Mouse (Mus musculus) embryo, embryonic 10.5 days (tissue): ENCODE measurements around the gene March4.

Source experiments
- DNase-seq: peaks from one replicate; pipeline ENCODE4 v3.0.0-alpha.2; 2015; ENCODE audit warnings: low spot score

The March4 gene

DNA sequence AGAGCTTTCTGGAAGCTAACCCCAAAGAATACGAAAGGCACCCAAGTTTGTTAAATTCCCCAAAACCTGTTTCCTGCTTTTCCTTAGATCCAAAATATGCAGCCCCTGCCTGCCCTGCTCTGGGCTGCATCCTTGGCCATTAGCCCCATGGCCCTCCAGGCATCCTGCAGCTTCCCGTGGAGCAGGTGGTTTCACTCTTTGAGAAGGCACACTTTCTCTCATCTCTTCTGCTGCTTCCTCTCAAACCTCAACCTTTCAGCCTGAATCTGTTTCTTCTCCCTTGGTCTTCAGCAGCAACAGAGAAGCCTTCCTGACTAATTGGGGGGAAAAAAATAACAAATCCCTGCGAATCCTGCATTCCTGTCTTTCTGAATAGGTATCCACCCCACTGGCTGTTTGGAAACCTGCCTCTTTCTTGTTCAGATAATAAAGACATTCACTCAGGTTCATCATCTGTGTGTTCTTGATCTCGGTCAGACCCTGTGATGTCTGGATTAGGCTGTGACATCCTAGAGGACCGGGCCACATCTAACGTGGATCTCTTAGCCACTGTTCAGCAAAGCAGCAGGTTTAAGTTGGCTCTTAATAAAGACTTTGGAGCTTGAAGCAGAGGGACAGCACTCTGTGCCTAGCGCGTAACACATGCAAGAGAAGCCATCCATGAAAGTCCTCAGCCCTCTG lies 6.1 kb downstream of the March4 start:
- no peak for DNase-seq

DNA sequence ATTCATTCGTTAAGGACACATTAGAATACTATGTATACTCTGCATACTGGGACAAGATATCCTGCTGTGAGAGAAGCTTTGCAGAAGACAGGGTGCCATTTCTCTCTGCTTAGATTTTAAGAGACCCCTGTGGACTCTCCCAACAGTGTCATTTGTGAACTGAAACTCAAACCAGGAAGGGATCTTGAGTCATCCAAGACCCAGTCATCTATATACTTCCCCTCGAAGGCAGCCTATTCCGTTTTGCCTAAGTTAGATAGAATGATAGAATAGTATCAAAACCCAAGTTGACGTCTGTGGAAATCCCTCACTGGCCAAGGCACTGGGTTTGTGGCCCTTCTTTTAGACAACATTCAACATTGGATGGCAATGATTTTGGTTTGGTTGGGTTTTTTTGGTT lies 7.5 kb downstream of the March4 start:
- no peak for DNase-seq

DNA sequence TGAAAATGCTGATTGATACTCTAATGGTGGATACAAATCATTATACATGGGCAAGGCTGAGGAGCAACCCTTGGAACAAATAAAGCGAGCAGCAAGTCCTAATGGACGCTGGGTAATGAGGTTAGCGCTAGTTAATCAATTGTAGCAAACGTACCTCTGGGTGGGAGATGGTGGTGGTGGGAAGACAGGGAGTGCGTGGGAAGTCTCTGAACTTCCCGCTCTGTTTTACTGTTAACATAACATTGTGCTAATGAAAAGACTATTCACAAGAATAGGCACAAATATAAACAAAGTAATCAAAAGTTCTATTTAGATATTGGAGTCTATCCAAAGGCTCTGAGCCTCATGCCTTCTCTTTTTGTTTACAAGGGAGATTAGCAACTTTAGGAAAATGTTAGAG lies 13.1 kb downstream of the March4 start:
- DNase-seq, result no peak

DNA sequence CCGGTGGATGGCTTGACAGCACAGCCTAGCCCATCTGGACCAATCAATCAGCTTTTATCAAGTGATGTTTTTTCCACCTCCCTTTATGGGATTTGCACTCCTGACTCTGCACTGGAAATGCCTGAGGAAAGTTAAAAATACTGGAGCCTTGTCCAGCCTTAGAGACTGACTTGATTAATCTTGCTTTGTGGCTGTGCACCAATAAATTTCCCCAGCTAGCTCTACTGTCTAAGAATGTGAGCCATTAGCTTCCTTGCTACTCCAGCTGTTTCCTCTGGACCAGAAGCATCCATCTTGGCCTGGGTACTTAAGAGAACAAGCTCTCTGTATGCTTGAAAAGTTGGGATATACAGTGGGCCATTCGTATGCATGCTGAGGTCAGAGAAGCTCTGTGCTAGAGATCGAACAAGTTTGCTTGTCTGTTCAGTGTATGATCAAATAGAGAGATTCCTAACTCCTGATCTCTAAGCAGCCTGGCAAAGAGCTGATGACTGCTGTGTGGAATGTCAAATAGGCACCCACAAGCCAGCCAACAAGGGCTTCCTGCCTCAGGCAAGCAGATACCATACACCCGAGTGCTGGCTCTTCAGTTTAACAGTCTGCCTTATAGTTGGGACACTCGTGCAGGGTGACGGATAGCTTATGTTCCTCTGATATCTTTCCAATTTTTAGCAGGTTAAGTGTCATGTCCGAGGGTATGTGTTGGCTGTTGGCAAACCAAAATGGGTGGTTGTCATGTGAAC lies 25.8 kb downstream of the March4 start:
- no peak for DNase-seq

DNA sequence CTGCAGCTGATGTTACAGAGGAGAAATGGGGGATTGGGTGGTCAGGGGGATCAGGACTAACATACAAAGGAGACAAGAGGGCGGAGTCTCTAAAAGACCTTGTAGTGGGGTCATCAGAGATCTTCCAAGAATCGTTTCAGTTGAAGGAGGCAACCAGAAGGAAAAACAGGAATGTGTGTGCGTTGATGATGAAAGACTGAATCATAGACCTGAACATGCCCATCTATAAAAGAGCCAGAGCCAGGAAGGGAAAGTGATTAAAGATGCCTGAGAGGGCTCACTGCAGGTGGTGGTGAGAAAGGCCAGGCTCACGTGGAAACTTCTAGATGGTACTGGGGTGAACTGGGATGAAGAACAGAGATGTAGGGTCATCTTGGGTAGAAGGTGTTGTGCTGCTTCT lies 27.2 kb downstream of the March4 start:
- DNase-seq, result no peak

DNA sequence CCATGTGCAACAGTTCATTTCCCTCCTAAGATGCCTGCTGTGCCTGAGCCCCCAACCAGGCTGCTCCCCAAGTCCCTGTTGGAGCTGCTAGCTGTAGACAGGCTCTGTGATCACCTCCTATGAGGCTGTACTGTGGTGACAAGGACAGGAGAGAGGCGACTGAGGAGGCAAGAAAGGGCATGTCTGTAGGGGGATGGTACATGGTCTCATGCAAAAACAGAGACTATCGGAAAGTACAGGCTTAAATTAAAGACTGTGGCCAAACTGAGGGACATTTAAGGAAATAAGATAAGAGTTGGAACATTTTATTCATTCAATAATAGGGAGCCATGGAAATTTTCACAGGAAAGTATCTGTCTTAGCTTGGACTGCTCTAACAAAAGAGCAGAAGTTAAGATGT lies 29.1 kb downstream of the March4 start:
- DNase-seq, result no peak

DNA sequence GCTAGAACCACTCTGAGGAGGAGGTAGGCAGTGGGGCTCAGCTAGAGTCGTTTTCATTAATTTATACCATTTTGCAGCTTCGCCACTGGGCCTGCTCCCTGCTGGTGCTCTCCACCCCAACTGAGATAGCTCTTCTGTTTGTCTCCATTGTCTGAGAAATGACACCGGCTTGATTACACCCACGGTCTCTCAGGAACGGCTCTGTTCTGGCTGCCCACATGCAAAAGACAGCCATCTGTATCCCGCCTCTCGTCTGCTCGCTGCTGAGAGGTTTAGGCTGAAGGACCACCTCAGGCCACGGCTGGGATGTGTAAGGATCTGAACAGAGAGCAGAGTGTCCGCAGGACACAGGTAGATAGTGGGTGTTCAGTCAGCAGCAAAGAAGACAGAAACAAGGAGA lies 30.5 kb downstream of the March4 start:
- DNase-seq, result no peak

DNA sequence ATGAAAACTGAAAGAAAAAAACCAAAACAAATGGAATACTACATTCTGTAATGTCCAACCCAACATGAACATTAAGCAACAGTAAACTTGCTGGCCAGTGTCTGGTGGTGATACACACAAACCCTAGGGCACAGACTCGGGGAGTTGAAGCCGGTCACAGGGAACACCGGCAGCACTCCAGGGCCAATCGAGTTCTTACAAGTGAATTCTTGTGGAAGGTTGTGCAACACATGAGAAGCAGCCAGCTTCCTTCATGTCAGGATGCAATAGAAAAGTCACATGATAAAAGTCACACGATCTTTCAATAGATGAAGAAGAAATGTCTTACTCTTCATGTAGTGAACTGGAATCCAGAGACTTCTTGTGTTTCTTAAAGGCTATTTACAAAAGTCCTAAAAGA lies 39.1 kb downstream of the March4 start:
- no peak for DNase-seq

DNA sequence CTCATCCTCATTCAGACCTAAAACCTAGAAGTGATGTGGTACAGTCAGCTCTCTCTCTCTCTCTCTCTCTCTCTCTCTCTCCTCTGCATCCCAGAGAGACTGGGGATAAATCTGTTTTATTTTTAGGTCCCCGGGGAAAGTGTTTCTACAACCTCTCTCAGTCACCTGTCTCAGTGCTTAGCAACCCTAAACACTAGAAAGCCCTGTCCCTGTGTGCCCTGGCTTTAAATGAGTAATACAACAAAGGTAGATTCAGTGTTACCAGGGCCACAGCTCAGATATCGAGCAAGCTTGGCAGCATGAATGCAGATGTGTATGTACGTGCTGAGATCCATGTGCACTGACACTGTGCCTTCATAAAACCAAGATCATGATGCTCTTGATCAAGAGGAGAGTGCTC lies 43.3 kb downstream of the March4 start:
- no peak for DNase-seq

DNA sequence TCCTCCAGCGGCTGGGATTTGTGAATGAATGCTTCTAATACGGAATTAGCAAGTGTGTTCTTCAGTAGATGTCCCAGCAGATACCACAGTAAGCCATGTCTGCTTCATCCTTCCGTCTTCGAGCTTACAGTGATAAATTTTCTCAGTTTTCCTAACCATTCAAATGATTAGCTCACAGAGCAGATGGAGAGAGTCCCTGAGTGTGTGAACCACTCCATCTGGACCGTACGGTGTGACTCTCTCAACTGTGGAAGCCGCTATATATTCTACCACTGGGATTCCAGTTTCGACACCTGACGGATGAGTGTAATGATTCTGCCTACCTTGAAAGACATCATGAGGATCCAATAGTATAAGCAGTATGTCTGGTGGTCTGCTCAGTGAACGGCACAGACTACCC lies 44.1 kb downstream of the March4 start:
- no peak for DNase-seq

DNA sequence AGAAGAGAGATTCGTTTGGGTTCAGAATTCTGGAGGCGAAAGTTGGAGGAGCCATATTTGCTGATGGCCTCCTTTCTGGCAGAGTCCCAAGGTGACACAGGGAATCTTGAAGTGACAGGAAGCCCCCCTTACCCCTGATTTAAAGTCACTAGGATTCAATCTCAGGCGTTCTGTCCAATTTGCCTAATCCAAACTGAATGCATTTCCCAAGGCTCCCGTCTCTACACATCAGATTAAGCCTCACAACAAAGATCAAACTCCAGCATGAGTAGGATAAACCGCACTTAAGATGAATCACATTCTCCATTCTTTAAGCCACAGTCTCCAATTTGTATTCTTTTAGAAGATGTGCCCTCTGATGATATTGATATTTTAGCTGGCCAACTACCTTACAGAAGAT lies 45.4 kb downstream of the March4 start:
- DNase-seq, result no peak

DNA sequence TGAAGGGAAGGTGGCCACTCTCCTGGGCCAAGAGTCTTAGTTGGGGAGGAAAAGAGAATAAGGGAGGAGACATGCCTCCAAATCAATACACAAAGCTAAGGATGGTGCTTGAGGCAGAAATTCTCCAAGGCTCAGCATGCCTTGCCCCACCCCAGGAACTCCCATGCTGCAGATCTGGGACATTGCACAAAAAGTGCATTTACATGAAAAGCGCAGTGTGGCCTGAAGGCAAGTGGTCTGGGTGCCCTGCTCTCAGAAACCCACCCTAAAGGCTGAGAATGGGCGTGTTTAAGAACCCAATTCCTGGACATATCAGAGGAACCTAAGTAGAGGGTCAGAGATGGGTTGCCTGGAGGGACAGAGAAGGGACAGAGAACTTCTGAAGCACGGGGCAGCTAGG lies 45.9 kb downstream of the March4 start:
- DNase-seq, result no peak

DNA sequence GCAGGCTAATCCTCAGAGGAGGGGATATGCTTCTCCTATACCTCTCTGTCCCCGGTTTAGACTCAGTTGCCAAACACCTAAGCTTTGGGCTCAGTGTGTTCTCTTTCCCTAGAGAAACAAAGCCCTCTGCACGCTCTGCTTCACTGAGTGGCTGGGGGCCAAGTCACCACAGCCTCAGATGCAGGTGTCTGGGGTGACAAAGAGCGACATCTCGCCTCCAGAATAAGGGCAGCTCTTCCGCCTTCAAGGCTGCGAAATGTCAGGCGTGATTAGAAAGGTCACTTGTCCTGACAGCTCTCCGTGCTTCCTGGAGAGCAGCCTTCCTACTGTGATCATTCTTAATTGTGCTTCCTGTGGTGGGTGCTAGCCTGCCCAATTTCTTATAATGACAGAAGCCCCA lies 46.5 kb downstream of the March4 start:
- DNase-seq, result peak; percentile 21

DNA sequence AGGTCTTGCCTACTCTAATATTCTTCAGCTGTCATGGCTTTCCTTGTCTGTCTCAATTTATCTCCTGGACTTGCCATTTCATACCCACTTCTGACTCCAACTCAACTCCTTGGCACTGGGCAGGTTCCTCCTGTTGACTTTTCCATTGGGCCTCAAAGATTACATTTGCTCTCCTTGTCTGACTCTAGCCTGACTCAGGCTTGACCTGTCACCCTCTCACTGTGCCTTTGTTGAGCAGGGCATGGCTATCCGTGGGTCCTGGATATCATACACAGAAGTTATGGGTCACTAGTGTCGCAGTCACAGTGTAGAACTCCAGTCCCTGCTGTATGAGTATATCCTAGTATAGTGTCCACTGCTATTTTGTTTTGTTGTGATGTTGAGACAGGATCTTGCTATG lies 60.1 kb downstream of the March4 start:
- DNase-seq, result no peak

DNA sequence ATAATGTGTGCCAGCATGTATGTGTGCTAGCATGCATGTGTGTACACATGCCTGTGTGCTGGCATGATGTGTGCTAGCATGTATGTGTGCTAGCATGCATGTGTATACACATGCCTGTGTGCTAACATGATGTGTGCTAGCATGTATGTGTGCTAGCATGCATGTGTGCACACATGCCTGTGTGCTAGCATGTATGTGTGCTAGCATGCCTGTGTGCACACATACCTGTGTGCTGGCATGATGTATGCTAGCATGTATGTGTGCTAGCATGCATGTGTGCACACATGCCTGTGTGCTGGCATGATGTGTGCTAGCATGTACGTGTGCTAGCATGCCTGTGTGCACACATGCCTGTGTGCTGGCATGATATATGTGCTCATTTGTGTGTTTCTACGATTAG lies 67.7 kb downstream of the March4 start:
- DNase-seq, result no peak

DNA sequence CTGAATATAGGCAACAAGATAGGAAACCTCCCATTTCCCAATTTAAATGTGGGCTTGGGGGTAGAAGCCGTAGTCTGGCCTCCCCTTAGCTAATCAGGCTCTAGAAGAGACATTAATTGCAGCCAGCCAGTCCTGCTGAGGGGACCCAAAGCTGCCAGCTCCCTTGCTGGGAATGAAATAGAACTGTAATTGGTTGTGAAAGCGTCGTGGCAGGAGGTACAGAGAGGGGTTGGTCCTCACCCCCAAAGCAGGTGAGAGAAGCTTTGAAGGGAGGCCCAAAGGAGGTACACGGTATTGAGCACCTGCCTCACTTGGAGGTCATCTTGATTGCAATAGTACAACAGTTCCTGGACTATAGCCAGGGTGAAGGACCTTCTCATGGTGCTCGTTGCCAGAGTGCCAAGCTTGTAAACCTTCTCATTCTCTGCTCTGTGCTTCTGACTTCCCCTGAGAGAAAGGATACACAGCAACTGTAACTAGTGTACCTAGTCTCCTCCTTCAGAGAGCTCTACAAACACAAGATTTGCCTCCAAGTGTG lies 68.2 kb downstream of the March4 start:
- no peak for DNase-seq

DNA sequence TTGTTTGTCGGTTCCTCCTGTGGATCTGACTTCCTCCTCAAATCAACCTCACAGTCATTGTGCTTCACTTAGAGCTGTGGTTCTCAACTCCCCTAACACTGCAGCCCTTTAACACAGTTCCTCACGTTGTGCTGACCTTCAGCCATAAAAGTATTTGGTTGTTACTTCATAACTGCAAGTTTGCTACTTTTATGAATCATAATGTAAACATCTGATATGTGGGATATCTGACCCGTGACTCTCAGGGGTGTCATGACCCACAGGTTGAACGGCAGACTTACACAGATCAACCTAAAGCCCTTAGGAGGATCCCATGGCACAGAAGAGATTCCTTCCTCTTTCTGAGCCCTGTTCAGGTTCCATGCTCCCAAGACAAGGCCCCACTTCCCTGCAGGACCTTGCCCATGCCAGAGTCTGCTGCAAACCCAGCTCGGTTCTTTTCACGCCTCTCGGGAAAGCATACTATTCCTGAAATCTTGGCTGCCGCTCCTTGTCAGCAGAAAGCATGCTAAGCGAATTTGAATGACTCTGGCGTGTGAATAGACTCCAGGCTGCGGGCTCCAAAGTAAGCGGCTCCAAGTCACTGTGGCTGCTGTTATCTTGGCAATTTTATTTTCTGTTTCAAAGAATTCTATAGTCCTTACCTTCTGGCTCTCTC lies 71.7 kb downstream of the March4 start:
- DNase-seq, result no peak

DNA sequence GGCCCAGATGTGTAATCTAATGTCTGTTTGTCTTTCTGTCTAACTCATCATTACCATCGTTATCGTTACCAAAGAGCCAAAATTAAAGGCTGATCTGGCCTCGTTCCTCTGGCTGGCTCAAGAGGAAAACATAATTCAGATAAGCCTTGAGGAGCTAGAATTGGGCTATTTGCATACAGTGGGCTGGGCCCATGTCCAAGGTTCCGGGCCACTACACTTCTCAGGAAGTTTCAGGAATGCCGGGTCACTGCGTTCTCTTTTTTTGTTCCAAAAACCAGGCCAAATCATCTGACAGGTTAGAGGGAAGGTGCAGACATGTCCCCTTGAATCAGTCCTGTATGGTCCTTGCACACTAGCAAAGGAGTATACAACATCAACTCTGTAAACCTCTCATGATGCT lies 74.2 kb downstream of the March4 start:
- no peak for DNase-seq

DNA sequence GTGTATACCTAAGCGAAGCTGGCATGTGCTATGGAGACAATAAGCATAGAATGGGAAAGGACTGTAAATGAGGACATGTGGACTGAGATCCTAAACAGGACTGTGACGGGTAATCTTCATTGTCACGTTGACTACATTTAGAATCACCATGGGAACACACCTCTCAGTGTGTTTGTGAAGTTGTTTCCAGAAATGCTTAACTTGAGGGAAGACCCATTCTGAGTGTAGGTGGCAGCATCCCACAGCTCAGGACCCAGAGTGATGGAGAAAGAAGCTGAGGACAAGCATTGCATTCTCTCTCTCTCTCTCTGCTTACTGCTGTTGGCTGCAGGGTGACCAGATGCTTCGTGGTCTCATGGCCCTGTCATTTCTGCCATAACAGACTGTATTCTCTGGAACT lies 79.1 kb downstream of the March4 start:
- DNase-seq, result no peak

DNA sequence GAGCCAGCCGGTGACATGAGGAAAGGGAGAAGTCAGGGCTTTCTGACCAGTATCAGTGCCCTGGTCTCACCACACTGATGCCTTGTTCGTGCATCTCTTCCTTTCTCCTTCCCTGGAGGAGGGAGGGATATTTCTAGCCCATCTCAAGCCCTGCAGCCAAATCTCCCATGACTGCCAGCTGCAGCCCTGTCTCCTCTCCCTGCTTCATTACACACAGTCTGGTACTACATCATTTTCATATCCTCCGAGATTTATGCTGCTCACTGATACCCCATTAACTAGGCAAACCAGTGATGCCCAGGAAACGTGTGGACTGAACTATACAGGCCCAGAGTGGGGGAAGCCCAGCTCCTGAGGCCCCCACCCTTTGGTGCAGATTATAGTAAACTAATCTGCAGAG lies 80.8 kb downstream of the March4 start:
- no peak for DNase-seq

DNA sequence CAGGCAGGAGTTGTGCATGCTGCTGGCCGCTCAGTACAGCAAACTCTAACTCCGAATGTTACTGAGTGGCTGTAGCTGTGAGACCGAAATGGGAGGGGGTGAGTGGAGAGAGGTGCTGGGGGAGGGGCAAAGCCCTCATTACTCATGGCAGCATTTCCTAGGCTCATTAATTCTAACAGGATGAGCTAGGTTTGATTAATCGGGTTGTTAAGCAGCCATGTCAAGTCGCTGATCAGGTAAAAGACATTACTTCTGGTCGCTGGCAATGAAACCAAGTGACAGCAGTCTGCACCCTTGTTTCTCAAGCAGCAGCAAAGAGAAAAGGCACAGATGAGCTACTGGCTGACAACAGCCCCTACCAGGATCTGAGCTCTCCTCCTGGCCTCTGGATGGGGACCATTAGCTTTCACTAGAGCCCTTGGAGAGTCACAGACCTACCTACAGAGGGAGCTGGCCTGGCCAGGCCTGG lies 82.0 kb downstream of the March4 start:
- DNase-seq, result no peak

DNA sequence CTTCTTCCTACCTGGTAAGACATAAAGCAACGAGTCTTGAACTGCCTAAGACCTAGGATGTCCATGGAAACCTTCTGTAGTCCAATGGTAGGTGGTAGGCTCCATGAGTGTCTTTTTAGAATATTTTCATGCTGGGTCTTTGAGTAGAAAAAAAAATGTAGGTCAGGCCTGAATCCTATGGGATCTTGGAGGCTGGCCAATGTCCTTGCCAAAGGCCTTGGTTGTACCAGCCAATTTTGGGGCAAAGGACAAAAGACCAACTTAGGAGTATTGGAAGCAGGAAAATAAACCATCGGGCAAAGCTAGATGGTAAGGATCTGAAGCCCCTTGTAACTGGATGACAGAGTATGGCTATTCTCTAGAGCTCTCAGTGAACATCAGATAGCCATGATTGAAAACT lies 83.9 kb downstream of the March4 start:
- no peak for DNase-seq

DNA sequence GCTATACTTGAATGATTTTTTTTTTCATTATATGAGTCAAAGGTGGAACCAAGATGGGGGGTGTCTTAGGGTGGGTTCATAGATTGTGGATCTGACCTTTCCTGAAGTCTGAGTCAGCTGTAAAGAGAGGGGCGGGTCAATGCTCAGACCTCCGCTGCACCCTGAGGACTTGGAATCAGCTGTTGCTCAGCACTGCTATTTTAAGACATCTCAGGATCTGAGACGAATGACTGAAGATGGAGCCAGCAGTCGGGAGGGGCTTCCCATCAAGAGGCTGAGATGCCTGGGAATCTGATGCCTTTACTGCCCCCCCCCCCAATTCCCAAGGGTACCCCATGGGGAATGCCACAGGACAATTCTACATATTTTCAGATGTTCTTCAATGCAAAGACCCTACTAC lies 85.9 kb downstream of the March4 start:
- DNase-seq, result no peak
